Mouse (Mus musculus) urinary bladder, postnatal 10 days (tissue): ENCODE measurements at regions not wholly inside any gene's neighbourhood (a gene's known extent, or its start where the extent isn't known, plus 50 kb on each side); places are given as distances from the start of the nearest gene placed in this dataset.
"Not testable (repeated sequence)": the region's sequence is repeated elsewhere in the genome, so short reads cannot be mapped to it uniquely, and the experiment has no call there.

Source experiments
- DNase-seq: peaks from one replicate; pipeline ENCODE4 v3.0.0; 2022; ENCODE audit warnings: low spot score

DNA sequence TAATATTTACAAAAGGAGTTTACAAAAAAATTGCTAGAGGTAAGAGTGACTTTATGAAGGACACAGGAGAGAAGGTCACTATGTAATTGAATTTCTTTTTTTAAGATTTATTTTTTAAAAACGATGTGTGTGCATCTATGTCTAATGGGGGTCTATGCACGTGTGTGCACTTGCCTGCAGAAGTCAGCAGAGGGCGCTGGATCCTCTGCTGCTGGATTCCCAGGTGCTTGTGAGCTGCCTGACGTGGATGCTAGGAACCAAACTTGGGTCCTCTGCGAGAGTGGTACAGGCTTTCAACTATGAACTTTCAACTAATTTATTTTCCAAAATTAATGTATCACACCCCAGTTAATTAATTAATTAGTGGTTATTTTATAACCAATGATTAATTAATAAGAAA lies 85.0 kb downstream of the Glrx3 start:
- DNase-seq: no peak

- no peak for DNase-seq
Measured at GRCm38 (mm10) chr7:137533476-137533875, 96.1 kb downstream of the Glrx3 start.

DNA sequence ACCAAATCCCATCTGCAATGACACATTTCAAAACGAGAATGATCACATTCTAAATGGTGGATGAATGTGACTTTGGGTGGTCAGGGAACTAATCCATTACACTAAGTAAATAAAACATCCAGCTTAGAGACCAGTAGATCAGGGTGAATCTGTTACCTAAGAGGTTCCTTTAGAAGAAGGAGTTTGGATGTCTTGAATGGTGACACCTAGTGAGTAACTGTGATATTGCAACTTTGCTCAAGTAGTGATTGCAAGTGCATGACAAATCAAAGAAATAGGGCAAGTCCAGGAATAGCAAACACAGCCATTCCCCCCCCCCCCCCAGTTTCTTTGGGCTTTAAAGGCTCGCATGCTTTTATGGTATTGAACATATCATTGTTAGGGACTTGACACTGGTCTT lies 112.6 kb downstream of the Glrx3 start:
- DNase-seq: no peak

- no peak for DNase-seq
Measured at GRCm38 (mm10) chr7:137552551-137553198, 115.3 kb downstream of the Glrx3 start.

DNA sequence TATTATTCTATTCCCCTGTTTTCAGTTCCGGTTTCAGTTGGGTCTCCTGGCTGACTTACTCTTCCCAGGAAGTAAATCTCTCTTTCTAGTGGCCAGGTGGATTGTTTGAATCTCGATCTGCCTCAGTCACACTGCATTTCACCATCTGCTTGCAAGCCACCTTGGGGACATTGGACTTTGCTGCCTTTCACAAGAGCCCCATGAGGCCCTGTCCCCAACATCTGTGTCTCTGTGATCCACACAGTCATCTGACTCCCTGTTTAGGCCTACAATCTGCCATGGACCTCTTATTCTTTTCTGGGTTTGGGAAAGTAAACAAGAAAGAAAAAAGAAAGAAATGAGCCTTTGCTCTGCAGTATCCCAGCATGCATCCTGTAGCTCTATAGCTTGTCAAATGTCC lies 118.1 kb downstream of the Glrx3 start:
- no peak for DNase-seq

DNA sequence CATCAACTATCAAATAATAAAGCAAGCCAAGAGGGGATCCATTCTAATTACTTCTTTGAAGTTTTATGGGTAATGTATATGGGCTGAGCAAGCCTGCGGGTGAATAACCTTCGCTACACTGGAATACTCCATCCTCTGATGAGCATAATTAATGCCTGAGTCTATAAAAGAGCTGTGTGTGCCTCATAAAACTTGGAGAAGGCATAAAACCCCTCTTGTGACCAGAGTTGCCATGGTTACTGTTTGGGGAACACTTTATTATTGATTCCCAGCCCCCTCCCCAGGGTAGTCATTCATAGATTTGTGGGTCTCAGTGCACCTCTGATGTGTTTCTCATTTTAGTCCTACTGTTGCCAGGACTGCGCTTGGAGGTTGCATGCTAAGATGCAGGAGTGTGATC lies 120.0 kb downstream of the Glrx3 start:
- no peak for DNase-seq

DNA sequence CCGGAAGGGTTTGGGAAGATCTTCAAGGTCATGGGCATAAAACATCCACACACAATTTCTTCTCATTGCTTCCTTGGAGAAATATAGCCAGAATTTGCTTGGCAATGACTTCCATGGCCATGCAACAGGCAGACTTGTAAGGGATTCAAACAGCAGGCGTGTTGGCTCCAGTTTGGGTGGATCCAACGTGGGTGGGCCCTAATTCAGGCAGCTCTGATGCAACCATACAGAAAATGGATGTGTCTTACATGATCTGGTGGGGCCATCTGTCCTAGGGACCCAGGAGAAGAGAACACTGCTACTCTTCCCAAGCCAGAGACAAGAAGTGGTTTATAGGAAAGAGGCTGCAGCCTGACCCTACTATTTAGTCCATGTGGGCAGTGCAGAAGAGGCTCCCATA lies 121.5 kb downstream of the Glrx3 start:
- DNase-seq: no peak

DNA sequence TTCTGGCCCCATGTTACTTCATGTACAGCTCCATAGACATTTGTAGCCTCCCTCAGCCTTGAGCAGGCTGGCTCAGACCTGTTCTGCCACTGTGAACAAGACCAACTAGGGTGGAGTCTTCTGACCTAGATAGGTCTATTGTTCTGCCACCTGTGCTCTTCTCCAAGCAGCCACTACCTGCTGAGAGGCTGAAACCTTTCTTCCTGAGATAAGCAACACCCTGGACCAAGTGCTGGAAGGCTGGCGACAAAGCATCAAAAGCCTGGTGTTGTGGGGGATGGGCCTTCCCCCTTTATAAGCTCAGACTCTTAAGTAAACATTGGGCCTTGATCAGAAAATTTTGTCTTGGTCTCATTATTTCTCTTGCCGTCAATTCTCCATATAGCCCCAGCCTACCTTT lies 132.8 kb downstream of the Glrx3 start:
- DNase-seq: no peak

GRCm38 (mm10) chr7:137575491-137575890 lies 138.1 kb downstream of the Glrx3 start:
- DNase-seq: no peak

GRCm38 (mm10) chr7:137576251-137576650 lies 138.8 kb downstream of the Glrx3 start:
- DNase-seq: no peak

DNA sequence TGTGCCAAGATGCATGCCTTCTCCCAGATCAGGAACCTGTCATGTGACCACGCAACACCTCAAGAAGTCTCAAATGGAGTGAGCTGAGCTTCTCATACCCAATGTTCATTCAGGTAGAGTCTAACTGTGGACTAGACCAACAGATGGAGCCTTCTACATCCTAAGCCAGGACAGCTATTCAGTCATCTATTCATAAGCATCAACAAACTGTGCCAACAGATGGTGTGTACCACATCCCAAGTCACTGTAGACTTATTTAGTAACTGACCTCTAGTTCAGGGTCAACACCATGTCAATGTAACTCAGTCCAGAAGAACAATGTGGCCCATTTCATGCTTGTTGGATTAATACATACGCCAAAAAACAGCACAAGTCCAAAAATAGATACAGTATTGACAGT lies 146.1 kb downstream of the Glrx3 start:
- no peak for DNase-seq

DNA sequence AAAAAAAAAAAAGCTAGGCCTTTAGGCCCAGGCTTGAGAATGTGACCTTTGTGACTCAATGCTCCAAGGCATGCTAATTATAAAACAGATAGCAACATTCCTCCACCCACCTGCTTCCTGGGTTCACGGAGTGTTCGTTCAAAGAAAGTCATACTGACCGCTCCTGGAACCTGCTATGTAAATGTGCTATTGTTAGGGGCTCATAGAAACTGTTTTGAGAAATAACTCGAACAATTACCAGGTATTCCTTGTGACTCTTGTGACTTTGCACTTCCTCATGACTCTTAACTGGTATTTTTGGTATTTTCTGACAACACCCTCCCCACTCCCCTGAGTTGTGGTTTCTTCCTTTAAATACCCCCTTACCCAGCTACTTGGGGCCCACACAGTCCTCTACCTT lies 147.5 kb downstream of the Glrx3 start:
- not testable (repeated sequence) for DNase-seq

DNA sequence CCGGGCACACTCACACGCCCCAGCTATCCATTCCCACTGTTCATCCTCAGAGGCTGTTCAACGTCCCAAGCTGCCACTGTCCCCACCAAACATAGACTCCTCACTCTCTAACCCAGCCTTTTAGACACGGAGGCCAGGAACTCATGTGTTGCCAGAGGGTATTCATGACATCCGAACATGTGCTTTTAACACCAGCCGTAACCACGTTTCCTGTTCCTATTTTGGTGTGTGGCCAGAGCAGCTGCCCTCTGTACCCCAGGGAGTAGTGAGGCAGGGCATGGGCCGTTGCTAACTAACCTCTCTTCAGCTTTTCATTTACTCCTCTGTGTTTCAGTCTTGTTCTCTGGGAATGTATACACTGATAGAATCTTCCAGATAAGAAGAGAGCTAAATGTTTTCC lies 156.2 kb downstream of the Glrx3 start:
- no peak for DNase-seq

- DNase-seq: no peak
Measured at GRCm38 (mm10) chr7:137595567-137595966, 158.2 kb downstream of the Glrx3 start.

DNA sequence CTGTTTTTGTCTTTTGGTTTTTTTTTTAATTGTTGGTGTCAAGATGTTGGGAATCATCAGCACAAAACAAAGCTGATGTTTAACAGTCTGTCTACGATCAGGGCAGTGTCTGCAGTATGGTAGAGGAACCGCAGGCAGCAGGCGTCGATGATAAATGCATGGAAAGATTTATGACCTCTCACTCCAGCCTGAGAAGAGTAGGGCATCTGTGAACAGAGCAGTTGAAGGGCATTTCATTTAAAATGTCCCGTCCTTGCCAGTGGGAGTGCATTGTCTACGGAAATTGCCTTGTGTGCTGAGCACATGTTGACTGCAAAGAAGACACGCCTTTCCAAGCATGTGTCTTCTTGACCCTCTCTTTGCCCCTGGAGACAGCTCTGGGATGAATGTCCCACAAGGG lies 158.7 kb downstream of the Glrx3 start:
- no peak for DNase-seq

GRCm38 (mm10) chr7:137603039-137603438 lies 165.6 kb downstream of the Glrx3 start:
- DNase-seq: peak; percentile 20

DNA sequence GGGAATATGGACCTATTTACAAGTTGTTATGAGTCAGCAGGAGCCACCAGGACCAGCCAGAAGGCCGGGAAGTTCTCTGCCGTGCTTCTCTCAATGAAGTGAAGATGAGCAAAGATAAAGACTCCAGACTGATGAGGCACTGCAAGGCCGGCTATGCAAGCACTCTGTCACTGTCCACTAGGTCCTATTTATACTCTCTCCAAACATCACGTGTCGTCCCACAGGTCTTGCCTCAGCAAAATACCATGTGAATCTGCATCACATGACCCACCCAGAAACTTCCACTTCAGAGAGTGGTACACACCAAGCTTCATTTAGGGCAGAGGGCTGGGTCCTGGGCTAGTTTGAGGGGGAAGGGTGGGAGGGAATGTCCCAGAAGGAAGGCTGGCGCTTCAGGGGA lies 172.3 kb downstream of the Glrx3 start:
- DNase-seq: no peak

DNA sequence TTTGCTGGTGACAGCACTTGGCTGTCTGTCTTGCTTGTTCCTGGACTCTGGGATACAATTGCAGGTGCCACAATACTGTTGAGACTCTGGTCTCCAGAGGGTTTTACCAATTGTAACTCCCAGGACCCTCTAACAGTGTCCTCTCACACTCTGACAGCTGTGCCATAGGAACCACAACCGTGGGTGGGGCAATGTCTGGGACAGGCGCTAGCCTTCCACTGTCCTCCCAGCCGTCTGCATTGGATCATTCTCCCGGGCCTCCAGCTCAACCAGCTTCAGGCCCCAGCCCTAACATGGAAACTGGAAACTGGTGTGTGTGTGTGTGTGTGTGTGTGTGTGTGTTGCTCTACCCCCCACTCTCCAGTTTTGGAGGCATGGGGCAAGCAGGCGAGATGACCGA lies 173.9 kb downstream of the Glrx3 start:
- DNase-seq: no peak

DNA sequence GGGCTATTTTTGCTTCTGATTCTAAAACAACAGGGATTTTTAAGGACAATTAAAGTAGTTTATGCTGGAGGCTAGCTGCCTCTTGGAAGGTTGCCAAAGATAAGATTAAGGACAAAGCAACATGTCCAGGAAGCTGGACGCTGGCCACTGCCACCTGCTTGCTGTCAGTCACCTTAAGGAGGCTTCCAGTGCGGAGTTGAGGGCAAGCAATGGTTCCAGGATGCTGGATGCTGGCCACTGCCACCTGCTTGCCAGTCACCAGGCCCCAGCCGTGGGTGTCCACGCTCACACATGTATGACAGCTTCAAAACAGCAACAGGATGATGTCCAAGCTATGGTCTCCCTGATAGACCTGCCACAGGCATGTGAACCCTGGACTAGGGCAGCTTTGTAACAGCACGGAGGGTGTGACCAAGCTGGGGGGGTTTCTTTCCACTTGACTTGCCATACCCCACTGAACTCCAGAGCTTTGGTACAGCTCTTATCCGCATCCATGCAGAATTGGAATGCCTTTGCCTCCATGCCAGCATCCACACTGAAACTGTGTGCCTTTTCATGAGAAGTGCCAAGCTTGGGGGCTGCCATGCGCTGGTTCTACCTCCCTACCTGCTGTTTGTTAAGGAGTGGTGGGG lies 174.6 kb downstream of the Glrx3 start:
- no peak for DNase-seq

GRCm38 (mm10) chr7:137618406-137619133 lies 181.2 kb downstream of the Glrx3 start:
- DNase-seq: no peak

GRCm38 (mm10) chr7:137619286-137619789 lies 181.9 kb downstream of the Glrx3 start:
- DNase-seq: no peak

- DNase-seq: no peak
Measured at GRCm38 (mm10) chr7:137628266-137628665, 190.9 kb downstream of the Glrx3 start.

- no peak for DNase-seq
Measured at GRCm38 (mm10) chr7:137629540-137629939, 192.1 kb downstream of the Glrx3 start.
